Mouse (Mus musculus): ENCODE measurements around the gene C1qc.

C1qc gene

DNA sequence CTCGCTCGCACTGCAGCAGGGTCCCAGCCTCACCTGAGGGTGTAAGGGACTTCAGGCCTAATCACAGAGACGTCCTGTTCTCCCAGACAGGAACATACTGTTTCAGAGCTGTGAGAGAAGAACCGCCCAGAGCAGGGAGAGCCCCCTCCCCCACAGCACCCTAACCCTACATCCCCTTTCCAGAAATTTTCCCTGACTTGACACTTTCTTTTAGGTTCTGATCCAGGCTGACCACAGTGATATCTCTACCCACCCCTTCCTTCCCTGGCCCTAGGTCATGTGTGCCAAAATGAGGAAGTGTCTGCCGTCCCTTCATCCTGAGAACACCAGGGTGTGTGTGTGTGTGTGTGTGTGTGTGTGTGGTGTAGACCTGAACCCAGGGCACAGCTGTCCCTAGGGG, at the start of gene C1qc:
TSS of gene C1qc (minus strand) at position 255 of the 400 bp plus-strand sequence.
- DNase-seq (ENCODE audit: low spot score) = no peak

DNA sequence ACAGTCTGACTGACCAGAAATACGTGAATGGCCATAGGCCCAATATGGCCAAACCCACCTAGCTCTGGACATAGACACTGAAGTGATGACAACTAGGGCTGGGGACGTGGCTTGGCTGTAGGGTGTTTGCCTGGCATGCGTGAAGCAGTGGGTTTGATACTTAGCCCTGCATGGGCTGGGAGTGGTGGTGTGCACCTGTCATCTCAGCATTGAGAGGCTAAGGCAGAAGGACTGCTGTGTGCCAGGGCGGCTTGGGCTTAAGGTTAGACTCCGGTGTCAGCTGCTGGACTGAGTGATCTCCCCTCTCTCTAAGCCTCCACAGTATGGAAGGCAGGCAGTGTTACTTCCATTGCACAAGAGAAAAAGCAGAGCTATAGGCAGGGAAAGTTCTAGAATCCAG, 45.1 kb upstream of the C1qc start:
- DNase-seq (ENCODE audit: low spot score) = no peak

DNA sequence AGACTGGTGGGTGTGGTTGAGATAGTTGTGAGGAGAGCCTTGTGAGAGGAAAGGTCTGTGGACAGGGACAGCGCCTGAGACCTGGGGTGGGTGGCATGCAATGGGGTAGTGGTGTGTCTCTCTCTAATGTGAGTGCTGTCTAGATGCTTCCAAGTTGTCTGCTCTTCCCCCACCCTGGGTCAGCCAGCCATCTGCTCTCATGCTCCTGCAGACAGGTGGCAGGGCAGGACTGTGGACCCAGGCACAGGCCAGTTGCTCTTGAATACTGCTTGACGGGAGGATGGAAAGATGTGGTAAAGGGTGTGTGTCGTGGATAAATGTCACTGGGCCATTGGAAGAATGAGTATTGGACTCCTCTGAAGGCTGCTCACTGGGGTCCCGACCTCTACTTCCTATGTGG, 44.5 kb upstream of the C1qc start:
- no peak for DNase-seq (ENCODE audit: low spot score)

DNA sequence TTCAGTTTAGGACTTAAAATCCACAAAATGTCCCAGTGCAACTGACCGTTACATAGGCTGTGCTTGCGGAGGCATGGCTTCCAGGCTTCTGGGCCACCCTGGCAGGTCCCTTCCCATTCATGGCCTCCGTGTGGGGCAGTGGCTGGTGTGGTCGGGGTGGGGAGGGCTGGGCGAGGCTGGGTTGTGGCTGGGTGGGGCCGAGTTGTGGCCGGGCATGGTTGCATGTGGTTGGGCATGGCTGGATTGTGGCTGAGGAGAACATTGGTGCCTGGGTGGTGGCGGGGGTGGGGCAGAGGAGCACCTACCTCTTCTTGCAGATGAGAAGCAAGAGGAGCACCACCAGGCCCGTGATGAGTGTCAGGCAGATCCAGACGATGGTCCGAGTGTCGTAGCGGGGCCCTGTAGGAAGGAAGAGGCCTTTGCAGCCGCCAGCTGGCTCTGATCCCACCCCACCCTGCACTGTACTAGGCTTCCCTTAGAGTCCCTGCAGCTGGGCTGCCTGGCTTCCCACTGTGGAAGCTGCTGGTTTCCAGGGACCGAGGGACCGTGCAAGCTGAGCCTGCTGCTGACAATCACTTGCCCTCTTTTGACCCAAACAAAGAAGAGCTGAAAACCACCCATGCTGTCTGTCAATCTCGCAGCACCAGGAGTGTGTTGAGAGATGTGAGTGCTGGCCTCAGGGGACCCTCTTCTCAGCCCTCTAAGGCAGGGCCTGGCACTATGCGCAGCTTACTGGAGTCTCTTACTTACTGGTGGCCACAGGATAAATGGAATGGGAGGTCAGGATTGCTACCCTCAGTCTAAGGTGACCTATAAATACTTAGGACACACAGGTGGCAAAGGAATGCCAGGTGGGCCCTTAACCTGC, 42.1 kb upstream of the C1qc start:
- no peak for DNase-seq (ENCODE audit: low spot score)

DNA sequence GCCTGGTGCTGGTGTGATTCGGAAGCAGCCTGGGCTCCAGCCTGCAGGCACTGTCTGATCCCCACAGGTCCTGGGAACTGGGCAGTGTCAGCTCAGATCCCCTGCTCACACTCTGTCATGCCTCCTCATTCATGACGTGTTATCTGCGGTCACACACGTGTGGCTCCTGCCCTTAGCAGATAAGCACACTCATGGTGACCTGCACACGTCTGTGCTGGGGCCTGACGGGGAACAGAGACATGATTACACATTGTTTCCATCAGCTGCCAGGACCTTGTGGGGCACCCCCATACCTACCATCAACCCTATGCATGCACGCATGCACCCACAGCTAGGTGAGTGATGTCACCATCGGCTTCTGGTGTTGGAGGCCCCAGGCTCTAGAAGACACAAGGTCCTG, 37.6 kb upstream of the C1qc start:
- DNase-seq (ENCODE audit: low spot score) = no peak

DNA sequence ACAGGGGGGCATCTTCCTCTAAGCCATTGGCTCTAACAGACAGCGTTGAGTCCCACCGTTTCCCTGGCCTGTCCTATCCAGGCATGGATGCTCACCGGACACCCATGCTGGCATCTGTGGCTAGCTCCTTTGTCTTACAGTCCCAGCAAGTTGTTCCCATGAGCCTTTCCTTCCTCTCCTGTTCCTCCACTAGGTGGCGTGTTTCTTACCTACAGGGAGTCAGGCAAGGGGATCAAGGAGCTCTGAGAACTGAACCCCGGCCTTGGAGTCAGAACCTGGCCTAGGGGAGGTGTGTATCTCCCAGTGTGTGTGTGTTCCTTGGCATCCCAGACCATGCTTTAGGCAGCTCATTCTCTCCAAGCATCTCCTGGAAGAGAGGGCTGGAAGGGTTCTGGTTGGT, 36.1 kb upstream of the C1qc start:
- no peak for DNase-seq (ENCODE audit: low spot score)

DNA sequence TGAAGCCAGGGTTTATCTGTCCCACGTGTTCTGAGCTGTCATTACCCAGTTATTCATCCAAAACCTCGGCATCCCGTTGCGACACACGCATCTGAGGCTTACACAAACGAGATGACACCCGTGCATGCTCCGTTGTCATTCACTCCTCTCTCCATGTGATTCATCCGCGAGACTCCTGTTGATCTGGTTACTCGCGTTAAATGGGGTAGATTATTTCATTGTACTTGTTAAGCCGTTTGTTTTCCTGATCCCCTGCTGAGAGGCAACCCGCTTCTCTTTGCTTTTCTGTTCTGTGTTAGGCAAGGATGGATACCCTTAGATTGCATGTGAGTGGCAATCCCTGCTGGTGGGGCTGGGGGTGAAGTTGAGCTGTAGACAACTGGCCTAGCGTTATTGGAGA, 32.9 kb upstream of the C1qc start:
- no peak for DNase-seq (ENCODE audit: low spot score)

DNA sequence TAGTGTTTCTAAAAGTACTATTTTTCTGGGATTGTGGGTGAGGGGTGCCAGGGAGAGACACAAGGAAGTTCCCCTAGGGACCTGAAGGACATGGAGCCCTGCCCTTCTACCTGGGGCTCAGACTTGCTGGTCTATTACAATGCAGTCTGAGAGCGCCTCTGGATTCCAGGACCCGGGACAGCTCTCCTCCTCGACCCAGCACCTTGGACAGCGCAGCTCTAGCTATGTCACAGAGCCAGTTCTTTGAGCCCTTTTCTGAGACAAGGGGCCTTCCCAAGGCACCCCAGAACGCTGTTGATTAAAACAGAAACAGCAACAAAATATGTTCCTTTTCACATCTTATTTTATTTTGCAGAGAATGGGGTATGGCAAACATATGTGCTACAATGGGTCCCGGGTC, 31.7 kb upstream of the C1qc start:
- DNase-seq (ENCODE audit: low spot score) = peak; percentile 41

DNA sequence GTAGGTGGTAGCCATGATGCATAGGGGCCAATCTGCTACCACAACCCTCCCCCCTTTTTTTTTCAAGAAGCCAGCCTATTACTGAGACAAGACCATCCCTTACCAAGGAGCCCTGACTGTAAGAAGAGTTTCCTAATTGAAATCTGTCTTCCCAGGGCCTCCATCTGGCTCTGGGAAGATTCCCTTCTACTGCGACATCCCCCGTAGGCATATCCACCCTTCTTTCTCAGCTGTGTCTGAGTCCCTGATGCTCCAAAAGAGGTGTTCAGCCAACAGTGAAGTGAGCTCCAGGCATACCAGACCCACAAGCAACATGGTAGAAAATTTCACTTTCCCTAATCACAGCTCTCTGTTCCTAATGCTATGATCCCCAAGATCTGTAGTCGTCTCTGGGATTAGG, 26.7 kb upstream of the C1qc start:
- DNase-seq (ENCODE audit: low spot score) = no peak

DNA sequence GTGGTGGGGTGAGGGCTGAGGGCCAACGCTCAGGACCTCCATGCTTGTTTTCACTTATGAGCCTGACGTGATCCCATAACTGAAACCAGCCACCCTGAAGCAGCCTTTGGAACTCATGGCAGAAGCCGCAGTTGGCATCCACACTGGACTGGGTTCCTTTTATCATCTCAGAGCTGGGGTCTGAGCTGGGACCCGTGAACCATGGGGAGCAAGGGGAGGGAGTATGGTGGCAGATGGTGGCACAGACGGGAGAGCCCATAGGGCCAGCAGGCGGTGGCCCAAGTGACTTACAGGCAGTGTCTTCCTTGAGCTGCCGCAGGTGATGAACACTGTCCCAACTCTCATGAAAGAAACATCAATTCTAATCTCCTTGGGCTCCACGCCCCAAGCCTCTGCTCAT, 26.0 kb upstream of the C1qc start:
- DNase-seq (ENCODE audit: low spot score) = no peak

DNA sequence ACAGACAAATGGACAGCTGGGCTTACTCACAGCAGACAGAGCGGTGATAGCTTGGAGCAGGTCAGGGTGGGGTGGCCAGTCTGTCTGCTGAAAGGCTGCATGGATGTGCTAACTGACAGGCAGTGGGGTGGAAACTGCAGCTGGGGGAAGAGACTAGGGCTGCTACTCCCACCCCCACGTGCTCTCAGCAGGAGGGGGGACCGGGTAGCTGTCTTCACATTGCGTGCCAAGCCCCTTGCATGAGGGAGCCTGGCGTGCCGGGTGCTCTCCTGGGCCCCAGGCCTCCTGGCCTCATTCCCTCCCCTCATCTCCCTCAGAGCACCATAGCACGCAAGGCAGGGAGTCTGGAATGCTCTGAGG, 24.3 kb upstream of the C1qc start:
- DNase-seq (ENCODE audit: low spot score) = no peak

DNA sequence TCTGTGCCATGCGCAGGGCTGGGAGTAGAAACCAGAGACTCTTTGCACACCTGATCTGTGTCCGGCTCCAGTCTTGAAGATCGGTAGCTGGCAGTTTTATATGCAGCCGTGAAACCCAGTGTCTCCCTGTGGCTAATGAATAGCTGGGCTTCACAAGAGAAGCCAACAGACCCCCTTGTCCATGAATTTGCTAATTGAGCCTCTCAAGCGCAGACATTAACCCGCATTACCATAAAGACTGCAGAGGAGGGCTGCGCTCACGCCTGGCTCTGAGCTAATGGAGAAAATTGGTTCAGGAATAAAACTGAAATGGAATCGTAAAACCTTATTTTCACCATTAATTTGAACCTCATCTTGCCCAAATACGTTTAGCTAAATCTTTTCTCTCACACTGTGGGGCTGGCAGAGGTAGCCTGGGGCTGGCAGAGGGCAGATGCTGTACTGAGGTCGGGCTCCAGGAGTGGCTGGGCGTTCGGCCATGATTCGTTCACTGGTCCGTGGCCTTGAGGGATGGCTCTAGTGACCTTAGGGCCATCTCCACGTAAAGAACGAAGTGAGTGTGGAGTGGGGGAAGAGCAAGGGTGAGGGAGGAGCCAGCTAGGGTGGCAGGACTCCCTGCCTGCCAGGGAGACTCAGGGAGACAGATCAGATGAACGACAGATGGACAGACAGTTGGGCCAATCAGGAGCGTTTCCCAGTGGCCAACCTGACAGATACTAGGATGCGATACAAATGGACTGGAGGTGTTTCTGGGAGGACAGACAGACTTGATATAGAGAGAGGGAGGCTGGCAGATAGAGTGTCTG, 23.7 kb upstream of the C1qc start:
- DNase-seq (ENCODE audit: low spot score) = no peak

DNA sequence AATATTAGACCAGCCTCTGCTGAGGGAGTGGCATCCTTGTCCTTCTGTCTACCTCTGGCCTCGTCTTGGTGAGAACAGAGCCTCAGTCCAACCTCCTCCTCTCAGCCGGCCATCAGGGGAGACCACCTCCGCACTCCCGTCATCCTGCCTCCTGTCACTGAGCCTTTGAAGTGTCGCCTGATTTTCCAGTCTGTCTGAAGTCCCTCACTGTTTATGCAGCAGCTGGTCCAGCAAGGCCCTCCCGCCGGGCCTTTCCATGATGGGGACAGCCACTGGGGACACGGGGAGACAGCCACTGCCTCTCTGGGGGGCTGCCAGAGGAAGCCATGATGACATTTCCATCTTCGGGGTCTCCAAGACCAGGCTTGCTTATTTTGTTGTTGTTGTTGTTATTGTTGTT, 20.0 kb upstream of the C1qc start:
- DNase-seq (ENCODE audit: low spot score) = no peak

DNA sequence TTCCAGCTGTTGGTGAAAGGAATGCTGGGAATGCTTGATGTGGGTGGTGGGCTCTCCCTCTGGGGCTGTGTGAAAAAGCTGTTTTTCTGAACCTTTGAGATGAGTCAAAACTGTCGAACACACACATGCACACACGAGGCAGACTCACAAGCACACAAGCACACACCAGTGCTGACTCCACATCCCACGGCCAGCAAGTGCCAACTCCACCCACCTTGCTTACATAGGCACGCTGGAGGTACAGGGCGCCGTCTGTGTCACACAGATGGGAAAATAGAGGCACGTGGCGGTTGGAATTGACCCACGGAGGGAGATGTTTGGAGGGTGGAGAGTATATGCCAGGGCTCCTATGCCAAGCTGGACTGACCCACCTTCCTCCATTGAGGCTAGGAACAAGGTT, 18.9 kb upstream of the C1qc start:
- no peak for DNase-seq (ENCODE audit: low spot score)

DNA sequence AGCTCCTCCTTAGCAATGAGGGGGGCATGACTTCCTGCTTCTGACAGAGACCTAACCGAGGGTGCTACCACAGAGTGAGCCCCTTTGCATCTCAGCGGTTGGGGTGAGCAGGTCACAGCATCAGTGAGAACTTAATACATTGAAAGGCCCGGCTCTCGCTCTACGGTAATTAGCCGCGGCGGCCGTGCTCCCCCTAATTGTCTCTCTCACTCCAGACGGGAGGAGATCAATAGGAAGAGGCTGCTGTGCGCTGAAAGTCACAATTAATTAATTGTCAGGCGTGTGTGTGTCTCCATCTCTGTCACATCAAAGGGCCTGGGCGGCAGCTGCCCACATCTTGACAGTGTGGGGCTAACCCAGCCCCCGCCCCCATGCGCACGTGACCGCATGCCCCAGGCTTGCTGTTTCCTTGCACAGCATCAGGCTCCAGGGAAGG, 18.4 kb upstream of the C1qc start:
- DNase-seq (ENCODE audit: low spot score) = no peak

DNA sequence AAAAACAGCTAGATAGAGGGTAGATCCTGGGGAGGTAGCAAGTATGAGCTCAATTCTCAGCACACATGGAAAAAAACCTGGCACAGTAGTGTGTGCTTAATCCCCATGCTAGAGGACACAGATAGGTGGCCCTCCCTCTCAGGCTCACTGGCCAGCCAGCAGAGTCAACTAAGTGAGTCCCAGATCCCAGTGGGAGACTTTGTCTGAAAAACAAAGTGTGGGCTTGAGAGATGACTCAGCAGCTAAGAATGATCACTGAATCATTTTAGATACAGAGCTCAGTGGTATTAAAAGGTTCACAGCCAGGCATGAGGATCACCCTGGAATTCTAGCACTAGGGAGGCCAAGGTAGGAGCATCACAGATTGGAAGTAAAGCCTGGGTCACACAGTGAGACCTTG, 14.9 kb upstream of the C1qc start:
- DNase-seq (ENCODE audit: low spot score) = no peak

DNA sequence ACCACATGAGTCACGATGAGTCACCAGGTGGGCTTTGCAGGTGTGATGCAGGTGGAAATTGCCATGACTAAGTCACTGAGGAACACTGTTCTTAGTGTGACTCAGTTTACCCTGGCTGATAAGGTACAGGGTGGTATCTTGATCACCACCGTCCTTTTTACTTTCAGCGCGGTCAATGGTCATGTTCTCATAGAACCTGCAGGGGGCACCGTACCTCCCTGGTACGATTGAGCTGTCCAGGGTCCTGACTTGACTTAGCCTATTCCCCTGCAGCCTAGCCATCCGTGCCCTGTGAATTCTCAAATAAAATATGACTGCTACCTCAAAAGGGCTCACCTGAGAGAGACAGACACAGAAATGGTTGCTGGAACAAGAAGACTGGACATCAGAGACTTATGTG, 14.2 kb upstream of the C1qc start:
- DNase-seq (ENCODE audit: low spot score) = peak; percentile 34

DNA sequence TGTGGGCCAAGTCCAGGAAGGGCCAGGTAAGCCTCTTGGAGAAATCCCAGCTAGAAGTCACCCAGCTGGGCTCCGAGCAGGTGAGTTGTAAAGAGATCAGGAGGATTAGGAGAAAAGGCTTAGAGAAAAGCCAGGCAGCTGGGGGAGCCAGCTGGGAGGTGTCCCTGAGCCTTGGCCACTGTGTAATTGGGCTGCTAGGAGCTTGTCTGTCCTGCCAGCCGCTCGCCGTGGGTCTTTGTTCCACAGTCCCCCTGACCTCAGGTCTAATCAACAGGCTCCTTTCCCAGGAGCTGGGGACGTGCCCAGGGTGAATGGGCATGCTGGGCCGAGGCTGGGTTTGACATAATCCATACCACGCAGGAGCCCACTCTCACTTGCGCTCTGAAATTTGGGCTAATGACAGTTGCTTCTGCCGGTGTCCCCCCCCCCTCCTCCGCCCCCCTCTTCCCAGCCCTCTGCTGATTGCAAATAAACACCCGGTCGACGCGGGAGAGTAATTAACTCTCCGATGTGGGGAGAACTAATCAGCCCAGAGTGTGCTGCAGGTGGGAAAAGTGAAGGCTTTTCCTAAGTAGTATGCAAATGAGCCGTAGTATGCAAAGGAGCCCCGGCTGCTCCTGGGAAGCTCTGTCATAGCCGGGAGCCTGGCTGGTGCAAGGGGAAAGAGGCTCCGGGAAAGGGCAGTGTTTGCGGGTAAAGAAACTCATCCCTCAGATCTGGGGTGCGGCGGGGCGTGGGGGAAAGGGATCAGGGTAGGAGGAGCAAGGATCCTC, 12.1 kb upstream of the C1qc start:
- no peak for DNase-seq (ENCODE audit: low spot score)

DNA sequence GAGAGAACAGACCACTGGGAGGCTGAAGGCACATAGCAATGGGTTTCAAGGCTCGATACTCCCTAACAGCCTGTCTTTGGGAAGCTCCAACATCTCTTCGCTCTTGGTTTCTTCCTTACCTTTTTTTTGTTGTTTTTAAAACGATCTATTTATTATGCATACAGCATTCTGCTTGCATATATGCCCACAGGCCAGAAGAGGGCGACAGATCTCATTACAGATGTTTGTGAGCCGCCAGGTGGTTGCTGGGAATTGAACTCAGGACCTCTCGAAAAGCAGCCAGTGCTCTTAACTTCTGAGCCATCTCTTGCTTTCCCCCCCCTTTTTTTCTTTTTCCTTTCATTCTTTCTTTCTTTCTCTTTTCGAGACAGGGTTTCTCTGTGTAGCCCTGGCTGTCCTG, 6.3 kb upstream of the C1qc start:
- no peak for DNase-seq (ENCODE audit: low spot score)

DNA sequence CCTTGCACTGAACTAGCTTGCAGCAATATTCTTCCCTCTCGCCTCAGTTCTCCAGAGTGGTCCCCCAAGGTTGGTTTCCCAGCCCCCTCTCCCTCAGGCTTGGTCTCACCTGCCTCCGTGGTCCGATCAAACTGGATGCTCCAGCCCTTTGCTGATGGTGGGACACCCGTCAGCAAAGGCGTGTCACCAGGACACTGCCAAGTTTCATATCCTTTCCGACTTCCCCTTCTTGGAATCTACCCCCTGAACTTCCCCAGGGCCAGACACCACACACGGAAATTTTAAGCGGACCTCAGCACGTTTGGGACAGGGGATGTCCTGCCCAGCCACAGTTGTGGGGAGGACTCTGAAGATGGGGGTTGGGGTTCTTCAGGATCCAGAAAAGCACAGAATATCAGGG, 5.8 kb upstream of the C1qc start, which contains the start of gene C1qa:
TSS of gene C1qa (minus strand) at position 167 of the 400 bp plus-strand sequence.
- no peak for DNase-seq (ENCODE audit: low spot score)

DNA sequence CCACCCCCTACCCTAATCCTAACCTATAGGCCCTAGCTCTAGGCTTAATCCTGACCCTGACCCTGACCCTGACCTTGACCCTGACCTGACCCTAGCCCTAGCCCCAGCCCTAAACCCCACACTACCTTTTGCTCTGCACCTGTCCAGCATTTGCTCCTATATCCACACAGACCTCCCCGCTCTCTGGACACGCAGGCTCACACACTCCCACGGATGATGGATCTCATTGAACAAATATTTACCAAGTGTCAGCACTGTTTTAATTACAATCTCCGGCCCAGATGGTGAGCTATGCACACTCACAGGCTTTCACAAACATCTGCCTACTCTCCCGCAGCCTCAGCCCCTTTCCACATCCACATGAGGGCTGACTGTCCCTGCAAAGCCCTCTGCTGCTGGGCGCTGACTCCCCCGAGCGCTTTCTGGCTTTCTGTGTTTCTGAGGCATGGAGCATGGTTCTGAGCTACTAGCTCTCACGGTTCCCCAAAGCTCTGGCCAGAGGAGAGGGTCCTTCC, 5.3 kb upstream of the C1qc start:
- no peak for DNase-seq (ENCODE audit: low spot score)

DNA sequence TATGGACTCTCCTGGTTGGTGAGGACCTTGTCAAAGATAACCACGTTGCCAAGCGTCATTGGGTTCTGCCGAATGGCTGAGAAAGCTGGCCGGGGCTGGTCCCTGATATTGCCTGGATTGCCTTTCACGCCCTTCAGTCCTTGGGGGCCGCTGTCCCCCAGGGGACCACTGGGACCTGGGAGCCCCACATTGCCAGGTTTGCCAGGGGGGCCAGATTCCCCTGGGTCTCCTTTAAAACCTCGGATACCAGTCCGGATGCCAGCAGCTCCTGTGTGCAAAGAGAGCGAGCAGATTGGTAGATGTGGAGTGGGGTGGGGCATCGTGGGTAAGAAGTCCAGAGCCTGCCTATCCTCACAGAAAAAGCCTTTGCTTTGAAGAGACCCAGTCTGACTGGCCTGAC, 3.6 kb upstream of the C1qc start:
- no peak for DNase-seq (ENCODE audit: low spot score)
